Mouse (Mus musculus) hindbrain, embryonic 14.5 days (tissue): ENCODE measurements around the gene B3gnt8. TPM values are rescaled to one million over a fixed set of nuclear protein-coding genes. Genes with fewer than 3 reads are reported as not detected.

Source experiments
- ATAC-seq: fragments of 200-750 bp; cut with Nextera tagmentation; 2 replicates; pipeline ENCODE4 v1.8.0; 2017; ENCODE audit warnings: moderate number of reproducible peaks, mild to moderate bottlenecking, moderate TSS enrichment, moderate library complexity; ENCODE audit not compliant: low FRiP score
- DNase-seq: peaks from one replicate; pipeline ENCODE4 v3.0.0-alpha.2; 2015; ENCODE audit warnings: low spot score
- H3K27ac ChIP-seq: fragments of 300-500 bp; sonication (generic); 2 replicates; pipeline ENCODE4 v1.5.1; 2014; ENCODE audit warnings: mild to moderate bottlenecking, moderate library complexity
- H3K27me3 ChIP-seq: fragments of 300-500 bp; sonication (generic); 2 replicates; pipeline ENCODE4 v1.6.1; 2014; ENCODE audit warnings: mild to moderate bottlenecking, low read length, mixed read lengths; ENCODE audit not compliant: control insufficient read depth, insufficient read depth
- H3K36me3 ChIP-seq: fragments of 300-500 bp; sonication (generic); replicated peaks from 2 replicates; pipeline ENCODE4 v1.6.1; 2014; ENCODE audit not compliant: control insufficient read depth, insufficient read depth
- H3K4me1 ChIP-seq: fragments of 300-500 bp; sonication (generic); replicated peaks from 2 replicates; pipeline ENCODE4 v1.6.1; 2014; ENCODE audit warnings: antibody characterized with exemption, low read length, mixed read lengths; ENCODE audit not compliant: control insufficient read depth, insufficient read depth
- H3K4me2 ChIP-seq: fragments of 300-500 bp; sonication (generic); replicated peaks from 2 replicates; pipeline ENCODE4 v1.6.1; 2014; ENCODE audit warnings: mild to moderate bottlenecking, moderate library complexity
- H3K4me3 ChIP-seq: fragments of 300-500 bp; sonication (generic); replicated peaks from 2 replicates; pipeline ENCODE4 v1.5.1; 2014; ENCODE audit warnings: mild to moderate bottlenecking, low read length
- H3K9ac ChIP-seq: fragments of 300-500 bp; sonication (generic); 2 replicates; pipeline ENCODE4 v1.6.1; 2014
- H3K9me3 ChIP-seq: fragments of 300-500 bp; sonication (generic); 2 replicates; pipeline ENCODE4 v1.6.1; 2016; ENCODE audit warnings: low read length; ENCODE audit not compliant: control insufficient read depth
- WGBS: fragments of 180-500 bp; shearing (Covaris S2); extraction: QIAGEN DNeasy Blood & Tissue Kit; methylation state at CpG from one replicate; pipeline ENCODE4 v1.1.7; 2014; 5-methylcytosine and 5-hydroxymethylcytosine counted together
- polyA plus RNA-seq: library from polyadenylated mRNA; unstranded; fragments of >200 nt; fragmentation: Nextera tagmentation; extraction: Ambion mirVana; gene quantifications from 2 replicates; pipeline ENCODE4 v1.2.1, GENCODE M21; 2014

Gene B3gnt8
- polyA plus RNA-seq, 1 experiment from 2014 or later, result 0.43 TPM

DNA sequence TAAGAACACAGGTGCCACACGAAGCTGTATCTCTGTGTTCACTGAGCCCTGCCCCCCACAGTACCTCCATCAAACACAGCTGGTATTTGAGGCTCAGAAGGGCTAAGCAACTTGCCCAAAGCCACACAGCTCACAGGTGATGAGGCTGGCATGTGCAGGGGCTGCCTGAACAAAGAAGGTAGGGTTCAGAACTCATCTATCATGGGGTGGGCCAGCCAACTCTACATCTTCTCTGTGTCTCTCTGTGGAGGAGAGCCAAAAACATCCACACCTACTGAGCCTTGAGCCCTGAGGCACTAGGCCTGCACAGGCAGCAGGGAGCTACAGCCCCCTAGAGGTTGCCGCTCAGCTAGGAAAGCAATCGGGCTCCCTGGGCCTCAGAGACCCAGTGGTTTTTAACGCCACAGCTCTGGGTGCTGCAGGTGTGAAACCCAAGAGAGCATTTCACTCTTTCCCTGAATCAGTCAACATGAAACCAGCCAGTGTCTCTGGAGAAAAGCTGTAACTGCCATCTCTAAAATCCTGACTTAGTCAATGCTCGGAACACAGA, 21.2 kb downstream of the B3gnt8 start:
- no peak overlapping the region for H3K4me2 ChIP-seq
- peaks cover 7% of the 10 kb centered on the region for H3K36me3 ChIP-seq
- 60% methylated on average over 5 of the region's 5 CpGs for WGBS
- no peaks in the 10 kb centered on the region for H3K9me3 ChIP-seq
- no peak overlapping the region for H3K9ac ChIP-seq
- H3K27me3 ChIP-seq, result no peaks in the 10 kb centered on the region
- no peaks in the 10 kb centered on the region for H3K4me1 ChIP-seq
- ATAC-seq, result no peak
- no peak for DNase-seq
- no peak overlapping the region for H3K27ac ChIP-seq
- no peak overlapping the region for H3K4me3 ChIP-seq

DNA sequence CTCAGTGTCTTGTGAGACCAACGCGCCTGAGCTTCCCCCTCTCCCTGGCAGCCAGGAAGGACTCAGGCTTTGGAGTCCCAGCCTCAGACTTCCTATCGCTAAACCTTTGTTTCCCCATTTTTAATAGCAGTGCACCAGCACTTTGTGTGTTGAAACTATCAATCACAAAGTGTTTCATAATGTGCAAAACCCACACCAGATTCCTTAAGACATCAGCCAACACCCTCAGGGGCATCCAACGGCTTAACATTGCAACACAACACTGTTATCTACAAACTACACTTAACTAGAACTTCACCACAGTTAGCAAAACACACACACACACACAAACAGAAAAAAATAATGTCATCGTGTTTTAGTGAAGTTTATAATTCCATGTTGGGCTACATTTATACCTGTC, 23.4 kb downstream of the B3gnt8 start:
- DNase-seq, result no peak
- Histone ChIP-seq H3K4me2 (no peak overlapping the region), H3K27me3 (no peaks in the 10 kb centered on the region), H3K4me1 (no peaks in the 10 kb centered on the region), H3K4me3 (no peak overlapping the region), H3K9ac (no peak overlapping the region), H3K36me3 (peaks cover 6% of the 10 kb centered on the region), H3K9me3 (no peaks in the 10 kb centered on the region), H3K27ac (no peak overlapping the region)
- no peak for ATAC-seq
- WGBS, result 75% methylated on average over 5 of the region's 5 CpGs

DNA sequence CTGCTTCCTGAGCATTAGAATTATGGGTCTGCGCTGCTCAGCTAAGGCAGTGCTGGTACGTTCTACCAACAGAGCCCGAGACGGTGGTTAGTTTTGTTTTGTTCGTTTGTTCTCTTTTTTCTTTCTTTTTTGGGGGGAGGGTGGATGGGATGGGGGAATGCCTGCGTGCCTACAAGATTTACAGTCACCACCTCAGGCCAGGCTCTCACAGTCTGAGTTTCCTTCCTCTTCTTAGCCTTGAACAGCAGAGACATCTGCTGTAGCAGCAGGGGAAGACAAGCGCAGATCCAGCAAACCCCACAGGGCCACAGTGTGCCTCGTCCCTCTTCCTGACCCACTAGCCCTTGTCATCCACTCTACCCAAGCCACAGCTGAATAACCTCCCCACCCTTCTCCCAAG, 24.8 kb downstream of the B3gnt8 start:
- Histone ChIP-seq H3K27ac (no peak overlapping the region), H3K4me1 (no peaks in the 10 kb centered on the region), H3K4me3 (no peak overlapping the region), H3K9me3 (no peaks in the 10 kb centered on the region), H3K27me3 (no peaks in the 10 kb centered on the region), H3K36me3 (no peaks in the 10 kb centered on the region), H3K4me2 (no peak overlapping the region), H3K9ac (no peak overlapping the region)
- no peak for ATAC-seq
- WGBS, result 91% methylated on average over 8 of the region's 8 CpGs
- no peak for DNase-seq

DNA sequence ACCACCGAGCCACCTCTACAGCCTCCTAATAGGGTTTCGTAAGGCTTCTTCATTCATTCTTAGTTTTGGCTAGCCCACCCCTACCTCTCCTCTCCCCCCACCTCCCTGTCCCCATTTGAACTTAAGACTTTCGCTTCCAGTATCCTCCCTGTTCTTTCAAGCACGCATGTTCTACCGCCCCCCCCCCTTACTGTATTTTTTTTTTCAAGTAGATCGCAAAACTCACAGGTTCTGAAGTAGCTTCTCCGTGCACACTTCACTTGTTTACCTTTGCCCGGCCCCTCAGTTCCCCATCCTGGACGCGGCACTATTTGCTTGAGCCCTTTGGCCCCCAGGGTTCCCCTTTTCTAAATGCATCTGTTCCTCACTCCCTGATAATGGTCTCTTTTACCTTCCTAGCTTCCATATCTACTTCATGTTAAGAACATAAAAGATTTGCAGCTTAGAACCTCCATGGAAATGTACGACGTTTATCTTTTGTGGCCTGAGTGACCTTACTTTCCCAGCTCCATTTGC, 25.8 kb downstream of the B3gnt8 start:
- Histone ChIP-seq H3K4me2 (no peak overlapping the region), H3K4me3 (no peak overlapping the region), H3K27me3 (no peaks in the 10 kb centered on the region), H3K36me3 (no peaks in the 10 kb centered on the region), H3K27ac (no peak overlapping the region), H3K9me3 (no peaks in the 10 kb centered on the region), H3K4me1 (peaks cover 3% of the 10 kb centered on the region; the same call in 1 of the 2 replicates), H3K9ac (no peak overlapping the region)
- DNase-seq (no peak), ATAC-seq (no peak)
- WGBS, result 91% methylated on average over 12 of the region's 12 CpGs

DNA sequence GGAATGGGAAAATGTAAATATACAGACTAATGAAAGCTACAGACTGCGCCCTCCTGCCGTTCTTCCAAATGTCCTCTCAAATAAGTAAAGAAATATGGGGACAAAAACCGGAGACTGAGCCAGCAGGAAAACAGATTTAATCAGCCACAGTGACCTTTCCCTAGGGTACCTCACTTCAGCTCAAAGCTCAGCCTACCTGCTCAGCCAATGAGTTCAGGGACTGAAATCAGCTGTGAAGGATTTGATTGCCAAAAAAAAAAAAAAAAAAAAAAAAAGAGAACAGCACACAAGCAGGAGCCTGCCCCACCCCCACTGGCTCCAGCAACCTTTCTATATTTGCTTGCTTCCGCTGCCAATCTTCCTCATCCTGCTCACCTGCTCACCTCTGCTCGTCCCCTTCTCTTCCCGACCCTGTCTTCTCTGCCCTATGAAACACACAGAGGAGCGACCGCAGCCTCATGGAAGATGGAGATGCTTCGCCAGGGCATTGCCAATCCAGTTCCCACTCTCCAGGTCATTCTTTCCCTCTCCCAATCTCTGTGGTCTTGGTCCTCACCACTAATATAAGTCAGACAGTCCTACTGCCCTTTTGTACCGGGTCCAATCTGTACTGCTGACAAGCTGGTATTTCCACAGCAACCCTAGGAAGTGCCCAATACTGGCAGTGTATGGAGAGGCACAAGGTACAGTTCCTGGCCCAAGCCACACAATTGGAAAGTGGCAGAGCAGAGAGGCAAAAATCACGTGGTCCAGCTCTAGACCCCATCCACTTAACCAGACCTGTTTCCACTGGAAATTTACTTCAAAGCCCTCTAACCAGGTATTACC, 29.4 kb downstream of the B3gnt8 start:
- Histone ChIP-seq H3K9ac (no peak overlapping the region), H3K4me2 (no peak overlapping the region), H3K4me3 (no peak overlapping the region), H3K4me1 (peaks cover 22% of the 10 kb centered on the region), H3K27me3 (no peaks in the 10 kb centered on the region), H3K36me3 (no peaks in the 10 kb centered on the region), H3K9me3 (no peaks in the 10 kb centered on the region), H3K27ac (no peak overlapping the region)
- DNase-seq (no peak), ATAC-seq (no peak)
- 80% methylated on average over 11 of the region's 11 CpGs for WGBS

DNA sequence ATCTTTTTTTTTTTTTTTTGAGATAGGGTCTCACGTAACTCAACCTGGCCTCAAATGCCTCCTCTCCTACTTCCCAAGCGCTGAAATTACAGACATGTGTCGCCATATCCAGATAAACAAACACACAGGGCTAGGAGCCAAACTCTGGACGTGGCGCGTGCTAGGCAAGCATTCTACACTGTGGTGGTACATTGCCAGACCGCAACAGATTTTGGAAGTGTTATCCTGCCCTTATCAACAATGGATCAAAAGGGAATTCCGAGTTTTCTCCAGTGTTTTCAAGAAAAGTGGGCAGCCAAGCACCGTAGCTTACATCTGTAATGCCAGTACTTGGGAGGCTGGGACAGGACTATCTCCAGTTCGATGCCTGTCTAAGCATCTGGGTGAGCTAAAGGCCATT, 31.3 kb downstream of the B3gnt8 start:
- Histone ChIP-seq H3K9ac (peak overlapping the region; percentile 67), H3K27me3 (no peaks in the 10 kb centered on the region), H3K9me3 (no peaks in the 10 kb centered on the region), H3K4me3 (peak overlapping the region; percentile 58), H3K36me3 (peaks cover under 1% of the 10 kb centered on the region; the same call in 1 of the 2 replicates), H3K4me2 (peak overlapping the region; percentile 90), H3K4me1 (peaks cover 22% of the 10 kb centered on the region), H3K27ac (no peak overlapping the region)
- DNase-seq (no peak), ATAC-seq (no peak)
- WGBS, result 48% methylated on average over 10 of the region's 10 CpGs

DNA sequence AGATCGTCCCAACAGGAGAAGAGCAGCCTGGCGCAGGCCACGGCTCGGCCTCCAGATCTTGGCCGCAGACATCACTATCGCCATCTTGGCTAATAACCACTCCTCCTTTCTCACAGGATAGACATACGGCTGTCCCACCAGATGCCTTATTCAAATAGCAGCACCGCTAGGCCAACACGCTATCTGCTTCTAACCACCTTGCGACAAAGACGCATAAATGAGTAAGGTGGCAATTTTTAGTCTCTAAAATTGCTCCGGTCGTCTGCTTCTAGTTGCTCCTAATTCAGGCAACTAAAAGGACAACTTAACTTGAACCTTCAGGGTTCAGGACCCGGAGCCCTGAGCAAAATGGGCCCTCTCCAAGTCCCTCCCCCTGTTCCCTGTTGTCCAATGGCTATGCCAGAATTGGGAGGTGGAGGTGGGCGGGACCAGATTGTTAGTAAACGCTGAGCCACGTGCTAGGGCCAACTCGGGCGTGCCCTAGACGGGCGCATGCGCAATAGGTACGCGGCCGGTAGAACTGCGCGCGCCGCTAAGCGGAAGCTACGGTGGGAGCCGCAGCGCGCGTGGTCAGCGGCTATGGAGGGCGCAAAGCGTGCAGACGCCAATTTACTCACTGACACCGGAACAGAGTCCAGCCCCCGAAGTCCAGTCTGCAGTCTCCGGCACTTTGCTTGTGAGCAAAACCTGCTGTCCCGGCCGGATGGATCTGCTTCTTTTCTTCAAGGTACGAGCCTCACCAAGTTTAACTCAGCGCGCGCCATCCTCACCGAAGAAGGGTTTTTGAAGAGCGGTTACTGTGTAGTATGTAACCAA, 32.4 kb downstream of the B3gnt8 start, which contains the start of the genes Bckdha and Exosc5:
Bckdha (minus strand) TSS at position 325 of the 816 bp plus-strand sequence.
Exosc5 (plus strand) TSS at position 508 of the 816 bp plus-strand sequence.
- WGBS, result under 1% methylated on average over 49 of the region's 50 CpGs
- H3K27me3 ChIP-seq, result no peaks in the 10 kb centered on the region

DNA sequence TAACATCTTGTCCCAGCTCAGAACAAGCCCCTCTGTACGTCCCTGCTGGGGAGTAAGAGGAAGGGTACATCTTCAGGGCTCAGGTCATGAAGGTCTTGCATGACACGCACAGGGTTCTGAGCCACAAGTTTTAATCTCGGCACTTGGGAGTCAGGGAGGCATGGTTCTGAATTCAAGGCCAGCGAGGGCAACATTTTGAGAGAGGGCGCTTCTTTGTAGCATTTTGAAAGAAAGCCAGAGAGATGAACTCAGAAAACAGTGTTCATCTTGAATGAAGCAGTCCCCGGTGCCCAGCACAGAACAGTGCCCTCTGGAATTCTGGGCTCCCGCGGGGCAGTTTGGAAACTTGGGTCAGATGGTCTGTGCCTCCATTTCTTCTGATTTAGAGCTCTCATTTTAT, 39.9 kb downstream of the B3gnt8 start:
- H3K36me3 ChIP-seq, result peaks cover 55% of the 10 kb centered on the region
- ATAC-seq (no peak), DNase-seq (no peak)
- no peaks in the 10 kb centered on the region for H3K27me3 ChIP-seq
- WGBS, result 96% methylated on average over 8 of the region's 8 CpGs
- no peak overlapping the region for H3K9ac ChIP-seq
- no peaks in the 10 kb centered on the region for H3K9me3 ChIP-seq
- no peaks in the 10 kb centered on the region for H3K4me1 ChIP-seq
- no peak overlapping the region for H3K4me3 ChIP-seq
- no peak overlapping the region for H3K27ac ChIP-seq
- H3K4me2 ChIP-seq, result no peak overlapping the region

More for the DNA sequence above, 32.4 kb downstream of the B3gnt8 start, which contains the start of the genes Bckdha and Exosc5:
- H3K9ac ChIP-seq, result peak within 1 kb of the TSS; percentile 67
- no peaks in the 10 kb centered on the region for H3K9me3 ChIP-seq
- ATAC-seq (peak; percentile 99), DNase-seq (peak; percentile 99)
- peak within 1 kb of the TSS; percentile 58 for H3K4me3 ChIP-seq
- peaks cover 4% of the 10 kb centered on the region; the same call in 1 of the 2 replicates for H3K36me3 ChIP-seq
- peaks cover 22% of the 10 kb centered on the region for H3K4me1 ChIP-seq
- H3K27ac ChIP-seq, result peak within 1 kb of the TSS; percentile 76; the same call in 1 of the 2 replicates
- peak within 1 kb of the TSS; percentile 90 for H3K4me2 ChIP-seq

DNA sequence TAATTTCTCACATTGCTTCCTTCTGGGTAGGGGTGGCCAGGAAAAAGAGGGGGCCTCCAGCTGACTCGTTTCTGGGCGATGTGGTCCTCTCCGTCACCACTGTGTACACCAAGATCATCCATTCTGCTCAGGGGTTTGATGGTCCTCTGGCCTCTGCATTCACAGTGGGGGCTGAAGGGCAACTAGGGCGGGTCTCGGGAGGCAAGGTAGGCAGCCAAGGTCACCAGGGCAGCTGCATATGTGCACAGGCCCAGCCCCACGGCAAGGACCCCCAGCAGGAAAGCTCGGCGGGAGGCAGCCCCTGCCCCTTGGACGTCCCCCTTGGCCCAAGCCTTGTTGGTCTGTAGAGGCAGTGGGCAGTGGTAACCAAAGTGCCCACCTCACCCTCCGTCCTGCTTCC, 42.7 kb downstream of the B3gnt8 start:
- no peak overlapping the region for H3K9ac ChIP-seq
- H3K4me1 ChIP-seq, result no peaks in the 10 kb centered on the region
- H3K9me3 ChIP-seq, result no peaks in the 10 kb centered on the region
- DNase-seq (no peak), ATAC-seq (no peak)
- H3K27ac ChIP-seq, result no peak overlapping the region
- peaks cover 48% of the 10 kb centered on the region for H3K36me3 ChIP-seq
- H3K27me3 ChIP-seq, result peaks cover 13% of the 10 kb centered on the region
- no peak overlapping the region for H3K4me3 ChIP-seq
- no peak overlapping the region for H3K4me2 ChIP-seq
- 89% methylated on average over 10 of the region's 10 CpGs for WGBS
